Mouse (Mus musculus) central nervous system, embryonic 18 days (tissue): ENCODE measurements around the gene 1700011M02Rik. TPM values are rescaled to one million over a fixed set of nuclear protein-coding genes. Genes with fewer than 3 reads are reported as not detected.

Source experiments
- polyA plus RNA-seq: library from polyadenylated mRNA; depleted of rRNA; stranded (reverse); fragments of >200 nt; gene quantifications from 2 replicates; pipeline ENCODE4 v1.2.3, GENCODE M21; 2012; rRNA removed

Gene 1700011M02Rik
- not detected in 2 replicates for polyA plus RNA-seq

GRCm38 (mm10) chrX:102908587-102908986, at the start of gene 1700011M02Rik, which contains the start of gene Dmrtc1a:
Gene 1700011M02Rik (plus strand): TSS chrX:102908905.
Gene Dmrtc1a (minus strand): TSS chrX:102908687.

GRCm38 (mm10) chrX:102867871-102868270, 40.8 kb upstream of the 1700011M02Rik start, which contains the start of gene 1700031F05Rik:
Gene 1700031F05Rik (minus strand): TSS chrX:102867971.

GRCm38 (mm10) chrX:102928072-102928471, 19.4 kb downstream of the 1700011M02Rik start, which contains the start of gene 1700018G05Rik:
Gene 1700018G05Rik (plus strand): TSS chrX:102928372.

Other genes starting within 250 kb of the 1700011M02Rik start
- gene Gm3880, start 221.9 kb upstream of the 1700011M02Rik start, polyA plus RNA-seq = not detected in 2 replicates
- gene Gm9112, start 201.3 kb upstream of the 1700011M02Rik start, polyA plus RNA-seq = not detected in 2 replicates
- not detected in 2 replicates for gene Dmrtc1b, start 201.0 kb upstream of the 1700011M02Rik start, polyA plus RNA-seq
- not detected in 2 replicates for gene Dmrtc1c1, start 105.9 kb upstream of the 1700011M02Rik start, polyA plus RNA-seq
- gene Dmrtc1c2, start 54.3 kb upstream of the 1700011M02Rik start, polyA plus RNA-seq = not detected in 2 replicates
- gene 1700031F05Rik, start 40.9 kb upstream of the 1700011M02Rik start, polyA plus RNA-seq = not detected in 2 replicates
- gene Dmrtc1a, start 218 bp upstream of the 1700011M02Rik start, polyA plus RNA-seq = 1.1 and 1.5 TPM in 2 replicates
- gene 1700018G05Rik, start 19.5 kb downstream of the 1700011M02Rik start, polyA plus RNA-seq = not detected in 2 replicates